Mouse (Mus musculus): ENCODE measurements around the gene BC003965. TPM values are rescaled to one million over a fixed set of nuclear protein-coding genes. Genes with fewer than 3 reads are reported as not detected.
A peak's percentile ranks its signal among the peaks of the same experiment; 100 is the strongest.

The BC003965 gene
- polyA plus RNA-seq, 1 experiment from 2014 or later = 34.6 TPM

- WGBS = 10% methylated on average over 17 of the region's 17 CpGs
- peak overlapping the region; percentile 99 for H3K4me2 ChIP-seq (replicated peaks)
- peaks cover 9% of the 10 kb centered on the region for H3K27me3 ChIP-seq
- H3K4me3 ChIP-seq = peak overlapping the region; percentile 93
- H3K36me3 ChIP-seq = no peaks in the 10 kb centered on the region; the same call in 1 of the 2 replicates
- peak overlapping the region; percentile 88 for H3K9ac ChIP-seq
- no peak for ATAC-seq (ENCODE audit: low FRiP score)
- no peak overlapping the region for H3K27ac ChIP-seq
- H3K4me1 ChIP-seq = peaks cover 34% of the 10 kb centered on the region
- no peaks in the 10 kb centered on the region for H3K9me3 ChIP-seq (replicated peaks)
Measured at GRCm38 (mm10) chr17:25184961-25185360, 607 bp downstream of the BC003965 start.

- no peak for ATAC-seq (ENCODE audit: low FRiP score)
- H3K27me3 ChIP-seq = no peaks in the 10 kb centered on the region
- H3K36me3 ChIP-seq = peaks cover 10% of the 10 kb centered on the region; the same call in 1 of the 2 replicates
- peak overlapping the region; percentile 95 for H3K9ac ChIP-seq
- H3K4me3 ChIP-seq = peak overlapping the region; percentile 99
- H3K27ac ChIP-seq = peak overlapping the region; percentile 83
- H3K4me2 ChIP-seq (replicated peaks) = peak overlapping the region; percentile 71
- no peaks in the 10 kb centered on the region for H3K9me3 ChIP-seq (replicated peaks)
- WGBS = 7% methylated on average over 11 of the region's 11 CpGs
- peaks cover 36% of the 10 kb centered on the region for H3K4me1 ChIP-seq
Measured at GRCm38 (mm10) chr17:25187784-25188149, 3.4 kb downstream of the BC003965 start.

- peak; percentile 24 for ATAC-seq (ENCODE audit: low FRiP score)
- H3K9me3 ChIP-seq (replicated peaks) = no peaks in the 10 kb centered on the region
- WGBS = under 1% methylated on average over 104 of the region's 104 CpGs
- H3K4me2 ChIP-seq (replicated peaks) = peak within 1 kb of the TSS; percentile 71
- H3K9ac ChIP-seq = peak within 1 kb of the TSS; percentile 95
- peaks cover 34% of the 10 kb centered on the region for H3K4me1 ChIP-seq
- H3K36me3 ChIP-seq = peaks cover 14% of the 10 kb centered on the region
- H3K27me3 ChIP-seq = no peaks in the 10 kb centered on the region
- H3K4me3 ChIP-seq = peak within 1 kb of the TSS; percentile 99
- peak within 1 kb of the TSS; percentile 83 for H3K27ac ChIP-seq
Measured at GRCm38 (mm10) chr17:25188150-25189031, 4.0 kb downstream of the BC003965 start, which contains the start of gene Unkl. Gene Unkl (plus strand): TSS chr17:25188397.

GRCm38 (mm10) chr17:25189091-25189490 lies 4.7 kb downstream of the BC003965 start:
- ATAC-seq (ENCODE audit: low FRiP score) = no peak
- Histone ChIP-seq H3K27ac (no peak overlapping the region), H3K4me1 (peaks cover 30% of the 10 kb centered on the region), H3K36me3 (peaks cover 18% of the 10 kb centered on the region), H3K4me3 (peak overlapping the region; percentile 99), H3K27me3 (no peaks in the 10 kb centered on the region), H3K9me3 (replicated peaks) (no peaks in the 10 kb centered on the region), H3K4me2 (replicated peaks) (peak overlapping the region; percentile 71), H3K9ac (peak overlapping the region; percentile 95)
- WGBS = 3% methylated on average over 16 of the region's 16 CpGs

GRCm38 (mm10) chr17:25202401-25202800 lies 18.0 kb downstream of the BC003965 start:
- no peak for ATAC-seq (ENCODE audit: low FRiP score)
- Histone ChIP-seq H3K4me1 (no peaks in the 10 kb centered on the region), H3K27ac (no peak overlapping the region), H3K4me3 (no peak overlapping the region), H3K27me3 (no peaks in the 10 kb centered on the region), H3K36me3 (peaks cover 69% of the 10 kb centered on the region), H3K4me2 (replicated peaks) (no peak overlapping the region), H3K9me3 (replicated peaks) (no peaks in the 10 kb centered on the region), H3K9ac (no peak overlapping the region)
- 94% methylated on average over 4 of the region's 4 CpGs for WGBS

- Histone ChIP-seq H3K9me3 (replicated peaks) (no peaks in the 10 kb centered on the region), H3K27ac (no peak overlapping the region), H3K4me2 (replicated peaks) (no peak overlapping the region), H3K4me1 (no peaks in the 10 kb centered on the region), H3K4me3 (no peak overlapping the region), H3K36me3 (peaks cover 90% of the 10 kb centered on the region), H3K9ac (no peak overlapping the region), H3K27me3 (no peaks in the 10 kb centered on the region)
- ATAC-seq (ENCODE audit: low FRiP score) = no peak
- 93% methylated on average over 4 of the region's 4 CpGs for WGBS
Measured at GRCm38 (mm10) chr17:25210006-25210405, 25.7 kb downstream of the BC003965 start.

GRCm38 (mm10) chr17:25210680-25211466 lies 26.5 kb downstream of the BC003965 start:
- WGBS = 91% methylated on average over 15 of the region's 15 CpGs
- Histone ChIP-seq H3K36me3 (peaks cover 88% of the 10 kb centered on the region), H3K9me3 (replicated peaks) (no peaks in the 10 kb centered on the region)

GRCm38 (mm10) chr17:25211705-25212104 lies 27.4 kb downstream of the BC003965 start:
- Histone ChIP-seq H3K4me3 (no peak overlapping the region), H3K27me3 (no peaks in the 10 kb centered on the region), H3K27ac (no peak overlapping the region), H3K36me3 (peaks cover 89% of the 10 kb centered on the region), H3K9me3 (replicated peaks) (no peaks in the 10 kb centered on the region), H3K9ac (no peak overlapping the region), H3K4me1 (no peaks in the 10 kb centered on the region), H3K4me2 (replicated peaks) (no peak overlapping the region)
- 92% methylated on average over 4 of the region's 4 CpGs for WGBS
- ATAC-seq (ENCODE audit: low FRiP score) = no peak

More at GRCm38 (mm10) chr17:25210680-25211466, 26.5 kb downstream of the BC003965 start:
- H3K27me3 ChIP-seq = no peaks in the 10 kb centered on the region
- no peak overlapping the region for H3K27ac ChIP-seq
- no peak overlapping the region for H3K9ac ChIP-seq
- H3K4me2 ChIP-seq (replicated peaks) = no peak overlapping the region
- no peak overlapping the region for H3K4me3 ChIP-seq
- ATAC-seq (ENCODE audit: low FRiP score) = no peak
- H3K4me1 ChIP-seq = no peaks in the 10 kb centered on the region

- Histone ChIP-seq H3K4me3 (no peak overlapping the region), H3K36me3 (peaks cover 72% of the 10 kb centered on the region)
Measured at GRCm38 (mm10) chr17:25215431-25215830, 31.1 kb downstream of the BC003965 start.

GRCm38 (mm10) chr17:25218967-25219366 lies 34.6 kb downstream of the BC003965 start:
- Histone ChIP-seq H3K27ac (no peak overlapping the region), H3K4me3 (no peak overlapping the region), H3K4me1 (peaks cover 18% of the 10 kb centered on the region), H3K36me3 (peaks cover 43% of the 10 kb centered on the region), H3K9me3 (replicated peaks) (no peaks in the 10 kb centered on the region), H3K9ac (no peak overlapping the region), H3K4me2 (replicated peaks) (no peak overlapping the region), H3K27me3 (no peaks in the 10 kb centered on the region)
- 90% methylated on average over 9 of the region's 9 CpGs for WGBS
- no peak for ATAC-seq (ENCODE audit: low FRiP score)

More at GRCm38 (mm10) chr17:25215431-25215830, 31.1 kb downstream of the BC003965 start:
- no peak overlapping the region for H3K9ac ChIP-seq
- no peak for ATAC-seq (ENCODE audit: low FRiP score)
- H3K27me3 ChIP-seq = no peaks in the 10 kb centered on the region
- H3K4me2 ChIP-seq (replicated peaks) = no peak overlapping the region
- no peaks in the 10 kb centered on the region for H3K9me3 ChIP-seq (replicated peaks)
- H3K4me1 ChIP-seq = no peaks in the 10 kb centered on the region
- WGBS = 88% methylated on average over 3 of the region's 3 CpGs
- H3K27ac ChIP-seq = no peak overlapping the region

- Histone ChIP-seq H3K27me3 (no peaks in the 10 kb centered on the region), H3K27ac (no peak overlapping the region), H3K4me3 (no peak overlapping the region), H3K4me2 (replicated peaks) (no peak overlapping the region), H3K36me3 (peaks cover 40% of the 10 kb centered on the region), H3K9ac (no peak overlapping the region), H3K4me1 (peaks cover 18% of the 10 kb centered on the region), H3K9me3 (replicated peaks) (no peaks in the 10 kb centered on the region)
- ATAC-seq (ENCODE audit: low FRiP score) = no peak
- WGBS = 93% methylated on average over 15 of the region's 15 CpGs
Measured at GRCm38 (mm10) chr17:25219492-25220295, 35.3 kb downstream of the BC003965 start.

Measured in hindbrain, embryonic 12.5 days (tissue).